In genomic region chr17:69383941-69384665, GRCm38 (mm10) we compare ENCODE assay signal across 8 mouse cellular contexts. TPM values are rescaled to one million over a fixed set of nuclear protein-coding genes. Genes with fewer than 3 reads are reported as not detected.
DNase-seq lines count a peak whose midpoint lies in the region; ATAC-seq and TF ChIP-seq lines count a peak whose summit lies in the region.

No protein-coding gene starts in this region.

- peak; percentile 28 for ATAC-seq in CD4-positive, CD25-positive, alpha-beta regulatory T cell, adult 4 months
- peak; percentile 0; the same call in 1 of the 2 replicates for ATAC-seq in heart, embryonic 11.5 days (replicated peaks; ENCODE audit: insufficient number of reproducible peaks, low FRiP score, low TSS enrichment)
- peak; percentile 7; the same call in 1 of the 2 replicates for ATAC-seq in kidney, embryonic 15.5 days (replicated peaks; ENCODE audit: low FRiP score)
- ATAC-seq in midbrain, postnatal 0 days (ENCODE audit: low FRiP score) = peak; percentile 1; the same call in 1 of the 2 replicates
- ATAC-seq in stomach, embryonic 15.5 days (ENCODE audit: insufficient read depth, low FRiP score, low read depth) = no peak

- no peaks in the 10 kb centered on the region for H3K27me3 ChIP-seq in heart, embryonic 11.5 days (ENCODE audit: control insufficient read depth, insufficient read depth, low read length)
- H3K27me3 ChIP-seq in kidney, embryonic 15.5 days = no peaks in the 10 kb centered on the region
- H3K27me3 ChIP-seq in midbrain, postnatal 0 days (ENCODE audit: insufficient read depth, low read length) = no peaks in the 10 kb centered on the region
- no peaks in the 10 kb centered on the region for H3K27me3 ChIP-seq in stomach, embryonic 15.5 days (replicated peaks)

- peak overlapping the region; percentile 97 for H3K9ac ChIP-seq in heart, embryonic 11.5 days (ENCODE audit: low read depth, low read length)
- H3K9ac ChIP-seq in kidney, embryonic 15.5 days = peak overlapping the region; percentile 88
- peak overlapping the region; percentile 98 for H3K9ac ChIP-seq in midbrain, postnatal 0 days (replicated peaks; ENCODE audit: low read length, poor library complexity, severe bottlenecking)
- peak overlapping the region; percentile 83 for H3K9ac ChIP-seq in stomach, embryonic 15.5 days

- TF ChIP-seq POLR2A in embryonic fibroblast, embryonic 13.5 days (IDR thresholded peaks at IDR 0.05; ENCODE audit: low read depth, low read length) = no peak; the same call in 1 of the 2 replicates

- no peak for TF ChIP-seq CTCF in embryonic fibroblast, embryonic 13.5 days (IDR thresholded peaks at IDR 0.05; ENCODE audit: borderline replicate concordance, insufficient read depth, low read length)
- no peak for TF ChIP-seq CTCF in midbrain, postnatal 0 days (IDR thresholded peaks at IDR 0.05)

- H3K36me3 ChIP-seq in heart, embryonic 11.5 days (ENCODE audit: control insufficient read depth, insufficient read depth, low read length) = peaks cover 10% of the 10 kb centered on the region
- peaks cover 26% of the 10 kb centered on the region for H3K36me3 ChIP-seq in kidney, embryonic 15.5 days
- peaks cover 13% of the 10 kb centered on the region; the same call in 1 of the 2 replicates for H3K36me3 ChIP-seq in midbrain, postnatal 0 days (ENCODE audit: insufficient read depth, low read length)
- H3K36me3 ChIP-seq in stomach, embryonic 15.5 days = peaks cover 10% of the 10 kb centered on the region

- H3K4me2 ChIP-seq in heart, embryonic 11.5 days = peak overlapping the region; percentile 90
- H3K4me2 ChIP-seq in kidney, embryonic 15.5 days = peak overlapping the region; percentile 81
- peak overlapping the region; percentile 90 for H3K4me2 ChIP-seq in midbrain, postnatal 0 days (ENCODE audit: low read depth, low read length, poor library complexity, severe bottlenecking)
- H3K4me2 ChIP-seq in stomach, embryonic 15.5 days = peak overlapping the region; percentile 82

- peak overlapping the region; percentile 86 for H3K27ac ChIP-seq in embryonic fibroblast, embryonic 13.5 days (ENCODE audit: insufficient read depth, low read length)
- H3K27ac ChIP-seq in heart, embryonic 11.5 days (ENCODE audit: low read depth, low read length) = peak overlapping the region; percentile 100
- H3K27ac ChIP-seq in kidney, embryonic 15.5 days = peak overlapping the region; percentile 100
- H3K27ac ChIP-seq in midbrain, postnatal 0 days (ENCODE audit: low read depth, low read length) = peak overlapping the region; percentile 100
- peak overlapping the region; percentile 100 for H3K27ac ChIP-seq in stomach, embryonic 15.5 days

- under 1% methylated on average over 37 of the region's 37 CpGs for WGBS in heart, embryonic 11.5 days (ENCODE audit: insufficient replicate concordance)
- under 1% methylated on average over 37 of the region's 37 CpGs for WGBS in kidney, embryonic 15.5 days
- WGBS in midbrain, postnatal 0 days = under 1% methylated on average over 32 of the region's 37 CpGs
- WGBS in stomach, embryonic 15.5 days = under 1% methylated on average over 37 of the region's 37 CpGs

- peak; percentile 87 for DNase-seq in brain, adult 2 months (ENCODE audit: low read depth, low spot score)
- peak; percentile 57 for DNase-seq in liver
- DNase-seq in midbrain, postnatal 0 days (ENCODE audit: low spot score) = peak; percentile 36

- peaks cover 6% of the 10 kb centered on the region; the same call in 1 of the 2 replicates for H3K4me1 ChIP-seq in embryonic fibroblast, embryonic 13.5 days (ENCODE audit: control insufficient read depth, insufficient read depth, low read length)
- H3K4me1 ChIP-seq in heart, embryonic 11.5 days (ENCODE audit: control insufficient read depth, insufficient read depth, low read length) = peaks cover 10% of the 10 kb centered on the region
- peaks cover 16% of the 10 kb centered on the region for H3K4me1 ChIP-seq in kidney, embryonic 15.5 days
- H3K4me1 ChIP-seq in midbrain, postnatal 0 days (ENCODE audit: insufficient read depth, low read length) = peaks cover 7% of the 10 kb centered on the region
- peaks cover 7% of the 10 kb centered on the region; the same call in 1 of the 2 replicates for H3K4me1 ChIP-seq in stomach, embryonic 15.5 days

- peak overlapping the region; percentile 70 for H3K4me3 ChIP-seq in embryonic fibroblast, embryonic 13.5 days (ENCODE audit: insufficient read depth, low read length)
- peak overlapping the region; percentile 87 for H3K4me3 ChIP-seq in heart, embryonic 11.5 days (ENCODE audit: low read depth, low read length)
- H3K4me3 ChIP-seq in kidney, embryonic 15.5 days (replicated peaks) = peak overlapping the region; percentile 65
- peak overlapping the region; percentile 82 for H3K4me3 ChIP-seq in midbrain, postnatal 0 days (ENCODE audit: low read depth, low read length)
- H3K4me3 ChIP-seq in stomach, embryonic 15.5 days (replicated peaks) = peak overlapping the region; percentile 77

- H3K9me3 ChIP-seq in heart, embryonic 11.5 days (replicated peaks; ENCODE audit: control insufficient read depth, low read length) = no peaks in the 10 kb centered on the region
- H3K9me3 ChIP-seq in kidney, embryonic 15.5 days (replicated peaks) = no peaks in the 10 kb centered on the region
- no peaks in the 10 kb centered on the region for H3K9me3 ChIP-seq in midbrain, postnatal 0 days (ENCODE audit: low read length)
- no peaks in the 10 kb centered on the region for H3K9me3 ChIP-seq in stomach, embryonic 15.5 days

RNA-seq across cellular contexts. Expression of gene Zbtb14, which starts 1.3 kb away (rescaled TPM):
- 10 to 100 TPM; 16.3 to 19.6 TPM for polyA plus RNA-seq in CD4-positive, CD25-positive, alpha-beta regulatory T cell, adult 4 months (2017; shearing (Covaris generic))
- 11.5 and 13.0 TPM in 2 replicates for polyA plus RNA-seq in embryonic fibroblast, embryonic 13.5 days (2011; ENCODE audit: insufficient read length, low read depth, missing spikeins)
- polyA plus RNA-seq in heart, embryonic 11.5 days (2014; fragmentation: Nextera tagmentation; extraction: Ambion mirVana) = 12.7 and 14.6 TPM in 2 replicates
- polyA plus RNA-seq in kidney, embryonic 15.5 days (2015; fragmentation: Nextera tagmentation; extraction: Ambion mirVana) = 24.0 and 26.0 TPM in 2 replicates
- total RNA-seq in midbrain, postnatal 0 days (2014; rRNA removed) = 23.7 and 30.9 TPM in 2 replicates
- 21.4 and 22.1 TPM in 2 replicates for polyA plus RNA-seq in midbrain, postnatal 0 days (2015; fragmentation: Nextera tagmentation; extraction: Ambion mirVana)
- 18.4 and 19.0 TPM in 2 replicates for polyA plus RNA-seq in stomach, embryonic 15.5 days (2015; fragmentation: Nextera tagmentation; extraction: Ambion mirVana)

RNA-seq across cellular contexts. Expression of gene Akain1, which starts 55.0 kb away (rescaled TPM):
- polyA plus RNA-seq in CD4-positive, CD25-positive, alpha-beta regulatory T cell, adult 4 months (2017; shearing (Covaris generic)) = not detected
- polyA plus RNA-seq in embryonic fibroblast, embryonic 13.5 days (2011; ENCODE audit: insufficient read length, low read depth, missing spikeins) = not detected in 2 replicates
- not detected in 2 replicates for polyA plus RNA-seq in heart, embryonic 11.5 days (2014; fragmentation: Nextera tagmentation; extraction: Ambion mirVana)
- polyA plus RNA-seq in kidney, embryonic 15.5 days (2015; fragmentation: Nextera tagmentation; extraction: Ambion mirVana) = not detected in 2 replicates
- 0.28 and 0.55 TPM in 2 replicates for total RNA-seq in midbrain, postnatal 0 days (2014; rRNA removed)
- polyA plus RNA-seq in midbrain, postnatal 0 days (2015; fragmentation: Nextera tagmentation; extraction: Ambion mirVana) = 0.53 TPM in 2 replicates
- not detected in 2 replicates for polyA plus RNA-seq in stomach, embryonic 15.5 days (2015; fragmentation: Nextera tagmentation; extraction: Ambion mirVana)

Comparison
In these comparisons a context has a peak if more than half of its experiments do, and no peak if none do; other contexts are left out.
1. DNase-seq: peak in every context shown above with its lines; median percentile 87 in brain, adult 2 months; 57 in liver; 36 in midbrain, postnatal 0 days.